Mouse (Mus musculus): ENCODE data around the gene Fam89a.

- TF ChIP-seq POLR2A (IDR thresholded peaks at IDR 0.05; ENCODE audit: insufficient read depth, low read length) = no peak
- TF ChIP-seq CTCF (IDR thresholded peaks at IDR 0.05; ENCODE audit: low read depth, low read length) = no peak
- TF ChIP-seq EP300 (IDR thresholded peaks at IDR 0.05; ENCODE audit: insufficient read depth, low read depth, low read length) = no peak
These were observed 41.1 kb upstream of the Fam89a start, which contains the start of gene Trim67 for GRCm38 (mm10) chr8:124792708-124793107.

Measured in ES-Bruce4 (cell line).